Mouse (Mus musculus) heart, postnatal 0 days (tissue): ENCODE results near the gene Mbd5.

Experiments
- CTCF ChIP-seq: IDR thresholded peaks from 2 replicates; pipeline ENCODE4 v1.5.1; 2016; ENCODE audit warnings: antibody characterized with exemption, control low read depth, low read depth
- EP300 ChIP-seq: IDR thresholded peaks from 2 replicates; pipeline ENCODE4 v1.6.1; 2016; ENCODE audit warnings: antibody characterized with exemption, low read depth

GRCm38 (mm10) chr2:49096765-49097164 lies 147.5 kb downstream of the Mbd5 start:
- TF ChIP-seq EP300 (no peak), CTCF (no peak)
